Mouse (Mus musculus) hindbrain, embryonic 14.5 days (tissue): ENCODE results near the gene Anxa1. TPM values are rescaled to one million over a fixed set of nuclear protein-coding genes. Genes with fewer than 3 reads are reported as not detected.

ENCODE experiments used
- ATAC-seq: fragments of 200-750 bp; cut with Nextera tagmentation; 2 replicates; pipeline ENCODE4 v1.8.0; 2017; ENCODE audit warnings: moderate number of reproducible peaks, mild to moderate bottlenecking, moderate TSS enrichment, moderate library complexity; ENCODE audit not compliant: low FRiP score
- DNase-seq: peaks from one replicate; pipeline ENCODE4 v3.0.0-alpha.2; 2015; ENCODE audit warnings: low spot score
- H3K27ac ChIP-seq: fragments of 300-500 bp; sonication (generic); 2 replicates; pipeline ENCODE4 v1.5.1; 2014; ENCODE audit warnings: mild to moderate bottlenecking, moderate library complexity
- H3K27me3 ChIP-seq: fragments of 300-500 bp; sonication (generic); 2 replicates; pipeline ENCODE4 v1.6.1; 2014; ENCODE audit warnings: mild to moderate bottlenecking, low read length, mixed read lengths; ENCODE audit not compliant: control insufficient read depth, insufficient read depth
- H3K36me3 ChIP-seq: fragments of 300-500 bp; sonication (generic); replicated peaks from 2 replicates; pipeline ENCODE4 v1.6.1; 2014; ENCODE audit not compliant: control insufficient read depth, insufficient read depth
- H3K4me1 ChIP-seq: fragments of 300-500 bp; sonication (generic); replicated peaks from 2 replicates; pipeline ENCODE4 v1.6.1; 2014; ENCODE audit warnings: antibody characterized with exemption, low read length, mixed read lengths; ENCODE audit not compliant: control insufficient read depth, insufficient read depth
- H3K4me2 ChIP-seq: fragments of 300-500 bp; sonication (generic); replicated peaks from 2 replicates; pipeline ENCODE4 v1.6.1; 2014; ENCODE audit warnings: mild to moderate bottlenecking, moderate library complexity
- H3K4me3 ChIP-seq: fragments of 300-500 bp; sonication (generic); replicated peaks from 2 replicates; pipeline ENCODE4 v1.5.1; 2014; ENCODE audit warnings: mild to moderate bottlenecking, low read length
- H3K9ac ChIP-seq: fragments of 300-500 bp; sonication (generic); 2 replicates; pipeline ENCODE4 v1.6.1; 2014
- H3K9me3 ChIP-seq: fragments of 300-500 bp; sonication (generic); 2 replicates; pipeline ENCODE4 v1.6.1; 2016; ENCODE audit warnings: low read length; ENCODE audit not compliant: control insufficient read depth
- WGBS: fragments of 180-500 bp; shearing (Covaris S2); extraction: QIAGEN DNeasy Blood & Tissue Kit; methylation state at CpG from one replicate; pipeline ENCODE4 v1.1.7; 2014; 5-methylcytosine and 5-hydroxymethylcytosine counted together
- polyA plus RNA-seq: library from polyadenylated mRNA; unstranded; fragments of >200 nt; fragmentation: Nextera tagmentation; extraction: Ambion mirVana; gene quantifications from 2 replicates; pipeline ENCODE4 v1.2.1, GENCODE M21; 2014

The Anxa1 gene
- polyA plus RNA-seq, 1 experiment from 2014 or later: 9.4 TPM

DNA sequence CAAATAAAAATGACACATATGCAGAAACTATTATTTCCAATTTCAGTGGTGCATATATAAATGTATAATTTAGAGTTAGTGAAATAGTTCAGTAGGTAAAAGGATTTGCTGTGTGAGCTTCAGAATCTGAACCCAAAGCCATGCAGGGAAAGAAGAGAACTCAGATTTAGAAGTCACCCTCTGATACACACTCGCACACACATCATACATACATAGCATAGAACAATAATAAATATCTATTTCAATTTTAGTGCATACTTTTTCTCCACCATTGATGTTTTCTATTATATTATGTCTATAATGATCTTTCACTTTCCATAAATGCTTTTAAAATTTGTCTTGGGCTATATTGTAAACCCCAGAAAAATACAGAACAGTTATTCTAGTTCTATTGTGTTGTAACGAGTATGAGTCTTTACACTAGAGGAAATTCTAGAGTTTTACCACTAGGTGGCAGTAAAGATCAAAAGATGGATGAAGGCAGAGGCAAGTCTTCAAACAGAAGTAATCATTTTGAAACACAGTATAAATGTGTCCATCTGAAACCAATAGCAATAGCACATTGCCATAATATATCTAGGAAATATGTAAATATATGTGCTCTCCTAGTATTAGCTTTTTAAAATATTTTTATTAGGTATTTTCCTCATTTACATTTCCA lies 28.7 kb downstream of the Anxa1 start:
- Histone ChIP-seq H3K4me1 (no peaks in the 10 kb centered on the region), H3K9ac (no peak overlapping the region), H3K4me2 (no peak overlapping the region), H3K27me3 (no peaks in the 10 kb centered on the region), H3K36me3 (no peaks in the 10 kb centered on the region), H3K9me3 (no peaks in the 10 kb centered on the region), H3K27ac (no peak overlapping the region), H3K4me3 (no peak overlapping the region)
- DNase-seq (peak; percentile 80), ATAC-seq (peak; percentile 76; the same call in 1 of the 2 replicates)
- 51% methylated on average over 2 of the region's 2 CpGs for WGBS

DNA sequence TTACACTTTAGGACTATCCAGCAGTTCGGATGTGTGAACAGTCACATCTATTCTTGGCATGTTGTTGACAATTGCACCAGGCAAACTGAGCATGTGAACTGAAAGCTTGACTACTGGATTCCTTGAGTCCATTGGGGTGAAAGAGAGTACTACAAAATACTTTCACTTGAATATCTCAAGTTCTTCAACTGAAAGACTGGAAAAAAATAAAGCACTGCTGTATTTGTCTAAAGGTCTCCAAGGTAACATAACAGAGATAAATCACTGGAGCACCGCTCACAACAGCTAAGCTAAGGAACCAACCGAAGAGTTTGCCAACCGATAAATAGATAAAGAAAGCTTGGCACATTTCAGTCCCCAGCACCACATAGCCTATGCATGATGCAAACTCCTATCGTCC lies 32.1 kb downstream of the Anxa1 start:
- H3K4me2 ChIP-seq: no peak overlapping the region
- H3K27ac ChIP-seq: no peak overlapping the region
- DNase-seq: no peak
- no peaks in the 10 kb centered on the region for H3K36me3 ChIP-seq
- no peak overlapping the region for H3K4me3 ChIP-seq
- no peak overlapping the region for H3K9ac ChIP-seq
- H3K4me1 ChIP-seq: no peaks in the 10 kb centered on the region
- ATAC-seq: no peak
- H3K27me3 ChIP-seq: no peaks in the 10 kb centered on the region
- H3K9me3 ChIP-seq: no peaks in the 10 kb centered on the region
- 83% methylated on average over 5 of the region's 5 CpGs for WGBS

DNA sequence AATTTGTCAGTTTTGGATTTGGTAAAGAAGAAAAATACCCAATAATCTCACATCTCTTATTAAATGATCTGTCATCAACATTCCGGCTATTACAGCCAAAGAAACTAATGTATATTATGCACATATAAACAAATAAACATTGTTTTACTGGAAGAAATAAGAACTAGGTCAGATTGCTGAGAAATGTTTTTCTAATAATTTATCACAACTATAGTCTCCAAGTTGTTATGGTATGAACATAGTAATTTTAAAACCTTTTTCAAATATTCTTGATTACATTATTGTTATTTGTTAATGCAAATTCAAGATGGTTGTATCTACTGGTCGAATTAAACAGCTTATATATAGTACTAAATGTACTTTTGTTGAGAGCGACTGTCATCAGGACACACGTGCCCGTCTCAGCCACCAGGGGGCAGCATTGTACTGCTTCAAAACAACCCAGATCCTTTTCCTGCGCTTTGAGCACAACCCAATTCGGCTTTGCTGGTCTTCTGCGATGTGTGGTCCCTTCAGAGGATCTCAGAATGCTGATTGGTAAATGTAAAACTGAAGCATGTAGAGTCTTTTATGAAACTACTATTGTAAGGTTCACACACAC lies 45.3 kb downstream of the Anxa1 start:
- Histone ChIP-seq H3K27ac (no peak overlapping the region), H3K4me3 (no peak overlapping the region), H3K36me3 (no peaks in the 10 kb centered on the region), H3K9me3 (no peaks in the 10 kb centered on the region), H3K4me1 (no peaks in the 10 kb centered on the region; the same call in 1 of the 2 replicates), H3K9ac (no peak overlapping the region), H3K4me2 (no peak overlapping the region), H3K27me3 (no peaks in the 10 kb centered on the region)
- ATAC-seq (peak; percentile 79), DNase-seq (peak; percentile 87)
- WGBS: 12% methylated on average over 8 of the region's 8 CpGs

DNA sequence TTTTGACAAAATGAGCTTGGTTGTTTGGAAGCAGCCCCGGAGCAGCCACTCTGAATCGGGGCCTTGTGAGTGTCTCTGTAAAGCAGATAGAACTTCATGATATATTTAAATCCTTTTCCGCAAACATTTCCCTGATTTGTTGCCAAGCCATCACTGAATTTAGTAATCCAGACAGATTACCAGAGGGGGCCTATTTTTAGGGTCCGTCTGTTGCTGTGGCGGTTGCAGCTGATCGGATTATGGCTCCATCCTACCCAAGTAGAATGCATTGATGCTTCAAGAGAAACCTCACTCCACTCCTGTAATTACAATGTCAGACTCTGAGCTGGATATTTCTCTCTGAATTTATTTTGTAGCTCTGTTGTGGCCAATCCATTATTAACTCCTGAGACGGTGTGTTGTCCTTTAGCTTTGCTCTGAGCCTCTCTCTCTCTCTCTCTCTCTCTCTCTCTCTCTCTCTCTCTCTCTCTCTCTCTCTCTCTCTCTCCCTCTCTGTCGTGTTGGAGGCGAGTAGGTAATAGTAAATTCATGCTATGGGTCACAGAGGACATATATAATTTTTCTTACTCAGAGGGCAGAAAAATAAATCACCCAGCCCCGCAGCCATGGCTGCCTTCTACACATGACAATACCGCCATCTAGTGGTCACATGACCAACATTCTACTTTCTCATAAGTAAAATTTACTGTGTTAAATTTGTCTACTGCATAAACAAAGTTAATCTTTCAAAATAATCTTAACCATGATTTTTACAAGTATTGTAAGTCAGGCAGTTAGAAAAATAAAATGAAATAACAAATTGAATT lies 46.0 kb downstream of the Anxa1 start:
- H3K9ac ChIP-seq: peak overlapping the region; percentile 24; the same call in 1 of the 2 replicates
- WGBS: 39% methylated on average over 11 of the region's 11 CpGs
- H3K27ac ChIP-seq: peak overlapping the region; percentile 51

DNA sequence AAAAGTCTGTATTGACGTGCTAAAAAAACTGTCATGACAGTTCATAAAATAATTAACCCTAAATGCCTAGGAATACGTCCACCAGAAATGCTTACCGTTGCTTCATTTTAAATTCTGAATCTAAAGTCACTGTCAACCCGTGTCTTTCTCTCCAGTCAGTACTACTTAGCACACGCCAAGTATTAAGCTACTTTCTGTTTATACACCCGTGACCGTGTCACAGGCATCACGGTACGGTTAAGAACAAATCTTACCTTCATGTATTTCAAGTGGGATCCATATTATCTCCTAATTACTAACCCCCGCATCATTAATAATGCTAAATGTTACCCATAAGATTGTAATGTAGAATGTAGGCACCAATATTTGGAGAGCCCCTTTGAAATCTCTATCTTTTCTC lies 46.7 kb downstream of the Anxa1 start:
- no peak for ATAC-seq
- Histone ChIP-seq H3K9ac (peak overlapping the region; percentile 24; the same call in 1 of the 2 replicates), H3K4me1 (no peaks in the 10 kb centered on the region; the same call in 1 of the 2 replicates), H3K27ac (peak overlapping the region; percentile 51), H3K27me3 (no peaks in the 10 kb centered on the region), H3K4me2 (peak overlapping the region; percentile 22; the same call in 1 of the 2 replicates), H3K4me3 (no peak overlapping the region), H3K9me3 (peaks cover 10% of the 10 kb centered on the region; the same call in 1 of the 2 replicates), H3K36me3 (no peaks in the 10 kb centered on the region)
- DNase-seq: no peak
- 66% methylated on average over 10 of the region's 10 CpGs for WGBS

More for the DNA sequence above, 46.0 kb downstream of the Anxa1 start:
- no peaks in the 10 kb centered on the region for H3K27me3 ChIP-seq
- H3K36me3 ChIP-seq: no peaks in the 10 kb centered on the region
- peaks cover 5% of the 10 kb centered on the region; the same call in 1 of the 2 replicates for H3K9me3 ChIP-seq
- no peaks in the 10 kb centered on the region; the same call in 1 of the 2 replicates for H3K4me1 ChIP-seq
- ATAC-seq (peak; percentile 78; the same call in 1 of the 2 replicates), DNase-seq (peak; percentile 90)
- H3K4me2 ChIP-seq: peak overlapping the region; percentile 22; the same call in 1 of the 2 replicates
- no peak overlapping the region for H3K4me3 ChIP-seq

Other genes starting within 250 kb of the Anxa1 start
- 2.6 and 4.7 TPM in 2 replicates for gene Aldh1a1, start 101.8 kb upstream of the Anxa1 start, polyA plus RNA-seq